Mouse (Mus musculus) liver, adult 2 months (tissue): ENCODE results near the gene Gbp7.

Experiments used
- CTCF ChIP-seq: fragments of 200-500 bp; IDR thresholded peaks from 2 replicates; pipeline ENCODE4 v1.5.1; 2011; ENCODE audit warnings: low read depth, low read length, control low read depth
- POLR2A ChIP-seq: fragments of 200-500 bp; IDR thresholded peaks from 2 replicates; pipeline ENCODE4 v1.6.1; 2011; ENCODE audit warnings: low read length, control low read depth; ENCODE audit not compliant: insufficient read depth; ENCODE audit errors: extremely low read depth

GRCm38 (mm10) chr3:142531595-142531994 lies 1.5 kb downstream of the Gbp7 start:
- no peak for TF ChIP-seq CTCF
- no peak for TF ChIP-seq POLR2A
